Mouse (Mus musculus) liver, adult (tissue): Measurements from ENCODE around the gene Ppp2r1b.

Experiments
- GATA4 ChIP-seq: IDR thresholded peaks from 2 replicates; pipeline ENCODE4 v1.6.1; 2014; ENCODE audit warnings: mild to moderate bottlenecking, low read length; ENCODE audit not compliant: insufficient replicate concordance

Gene Ppp2r1b

DNA sequence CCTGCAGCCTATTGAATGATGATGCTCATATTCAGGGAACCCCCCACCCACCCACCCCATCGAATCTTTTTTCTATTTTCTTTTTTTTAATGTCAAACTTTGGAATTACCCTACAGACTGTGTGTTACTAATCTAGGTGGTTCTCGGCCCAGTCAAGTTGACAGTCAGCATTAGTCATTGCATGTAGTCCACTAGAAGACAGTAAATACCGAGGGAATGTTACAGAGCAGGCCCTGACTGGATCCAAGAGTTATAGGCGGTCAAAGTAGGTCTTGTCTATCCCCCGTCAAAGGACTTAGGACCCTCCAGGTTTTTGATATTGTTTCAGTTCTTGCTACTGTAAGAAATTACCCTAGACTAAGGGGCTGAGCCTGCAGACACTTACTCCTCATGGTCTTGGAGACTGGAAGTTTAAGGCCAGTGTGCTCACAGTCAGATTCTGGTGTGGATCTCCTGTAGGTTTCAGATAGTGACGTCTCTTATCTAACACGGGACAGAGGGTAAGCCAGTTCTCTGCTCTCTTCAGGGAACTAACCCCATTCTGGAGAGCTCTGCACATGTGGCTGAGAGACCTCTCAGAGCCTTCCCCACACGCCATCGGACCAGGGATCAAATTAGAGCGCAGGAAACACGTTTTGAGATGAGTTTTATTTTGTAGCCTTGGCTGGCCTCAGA, 21.2 kb upstream of the Ppp2r1b start:
- no peak for TF ChIP-seq GATA4

DNA sequence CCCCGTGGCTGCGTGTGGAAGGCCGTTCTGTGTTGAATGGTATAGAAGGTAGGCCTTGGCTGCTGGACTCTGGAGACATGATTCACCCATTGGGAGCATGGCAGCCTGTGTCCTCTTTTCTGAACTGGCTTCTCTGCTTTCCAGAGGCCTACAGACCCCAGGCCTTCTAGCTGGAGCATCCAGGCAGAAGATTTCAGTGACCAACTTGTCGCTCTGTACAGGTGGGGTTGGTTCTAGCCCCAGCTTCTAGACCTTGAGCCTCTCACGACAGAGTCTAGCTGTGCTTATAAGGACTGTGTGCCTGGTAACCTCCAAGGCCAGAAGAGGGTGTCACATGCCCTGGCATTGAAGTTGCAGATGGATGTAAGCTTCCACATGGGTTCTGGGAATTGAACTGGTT, 13.6 kb upstream of the Ppp2r1b start:
- TF ChIP-seq GATA4: no peak

DNA sequence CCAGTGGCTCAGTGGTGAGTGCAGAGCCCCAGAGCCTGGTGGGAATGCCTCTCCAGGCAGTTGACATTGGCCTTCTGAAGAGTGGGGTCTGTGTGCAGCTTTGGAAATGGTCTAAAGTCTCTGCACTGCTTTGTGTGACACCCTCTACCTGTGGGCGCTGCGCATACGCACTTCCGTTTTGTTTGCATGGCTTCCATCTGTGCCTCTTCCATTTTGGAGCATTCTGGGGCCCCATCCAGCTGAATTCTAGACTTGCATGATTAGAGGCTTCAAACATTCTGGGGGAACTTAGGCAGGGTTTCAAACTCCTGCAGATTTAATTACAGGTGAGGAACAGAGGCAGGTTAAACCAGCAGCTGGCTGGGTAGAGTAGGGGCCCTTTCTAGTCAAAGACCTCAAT, 12.9 kb upstream of the Ppp2r1b start:
- no peak for TF ChIP-seq GATA4

DNA sequence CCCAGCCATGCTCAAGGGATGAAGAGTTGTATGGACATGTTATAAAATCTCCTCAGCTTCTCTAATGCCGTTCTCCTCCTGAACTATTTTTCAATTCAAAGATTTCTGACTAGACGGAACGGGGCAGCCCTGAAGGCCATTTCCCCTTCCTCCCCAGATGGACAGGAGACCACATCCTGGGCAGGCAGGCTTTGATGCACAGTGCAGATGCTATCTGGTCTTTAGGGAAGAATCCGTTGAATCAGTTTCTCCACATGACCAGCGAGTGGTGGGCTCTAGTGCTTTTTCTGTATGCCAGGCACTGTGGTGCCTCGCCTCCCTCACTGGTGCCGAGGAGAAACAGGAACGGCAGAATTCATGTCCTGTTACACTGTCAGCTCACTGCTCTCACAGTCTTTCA, 11.3 kb upstream of the Ppp2r1b start:
- no peak for TF ChIP-seq GATA4

DNA sequence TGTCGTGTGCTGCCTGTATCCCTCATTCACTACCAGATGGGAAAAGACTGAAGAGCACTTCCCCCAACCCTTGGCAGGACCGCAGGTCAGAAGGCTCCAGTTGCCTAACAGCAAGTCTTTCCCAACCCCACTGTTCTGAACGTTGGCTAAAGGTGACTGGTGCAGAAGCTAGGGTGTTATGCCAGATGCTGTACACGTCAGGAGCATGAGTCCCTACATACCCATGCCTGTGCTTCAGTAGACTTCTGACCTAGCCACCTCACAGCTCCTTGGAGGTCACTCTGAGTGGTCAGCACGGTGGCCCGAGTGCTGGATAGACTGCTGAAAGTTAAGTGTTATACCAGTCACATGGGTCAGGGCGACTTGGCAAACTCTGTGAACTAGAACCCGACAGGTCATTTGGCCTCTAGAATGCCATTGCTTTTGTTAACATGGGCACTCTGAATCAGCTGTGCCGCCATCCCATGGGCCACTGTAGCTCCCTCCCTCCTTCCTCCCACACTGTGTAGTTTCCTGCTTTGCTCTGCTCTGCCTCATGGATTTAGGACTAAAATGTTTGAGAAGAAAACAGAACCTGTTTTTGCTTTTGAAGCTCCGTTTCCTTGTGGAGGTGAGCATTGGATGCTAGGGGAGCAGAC, 9.9 kb upstream of the Ppp2r1b start:
- TF ChIP-seq GATA4: no peak

DNA sequence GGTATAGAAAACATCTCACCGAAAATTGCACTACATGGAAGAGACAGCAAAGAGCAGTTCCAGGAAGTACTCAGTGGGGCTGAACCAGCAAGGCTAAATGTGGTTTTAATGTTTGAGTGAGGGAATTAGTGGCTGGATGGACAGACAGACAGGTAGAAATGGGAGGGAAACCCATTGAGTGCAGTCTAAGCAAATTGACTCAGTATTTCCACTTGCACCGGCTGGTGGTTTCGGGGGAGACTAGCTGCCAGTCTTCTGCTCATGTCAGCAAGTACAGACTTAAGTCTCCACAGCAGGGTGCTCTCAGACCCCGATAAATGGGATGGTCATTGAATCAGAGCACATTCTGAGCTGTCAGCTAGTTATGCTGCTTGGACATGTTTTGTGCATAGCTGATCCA, 9.0 kb upstream of the Ppp2r1b start:
- no peak for TF ChIP-seq GATA4

DNA sequence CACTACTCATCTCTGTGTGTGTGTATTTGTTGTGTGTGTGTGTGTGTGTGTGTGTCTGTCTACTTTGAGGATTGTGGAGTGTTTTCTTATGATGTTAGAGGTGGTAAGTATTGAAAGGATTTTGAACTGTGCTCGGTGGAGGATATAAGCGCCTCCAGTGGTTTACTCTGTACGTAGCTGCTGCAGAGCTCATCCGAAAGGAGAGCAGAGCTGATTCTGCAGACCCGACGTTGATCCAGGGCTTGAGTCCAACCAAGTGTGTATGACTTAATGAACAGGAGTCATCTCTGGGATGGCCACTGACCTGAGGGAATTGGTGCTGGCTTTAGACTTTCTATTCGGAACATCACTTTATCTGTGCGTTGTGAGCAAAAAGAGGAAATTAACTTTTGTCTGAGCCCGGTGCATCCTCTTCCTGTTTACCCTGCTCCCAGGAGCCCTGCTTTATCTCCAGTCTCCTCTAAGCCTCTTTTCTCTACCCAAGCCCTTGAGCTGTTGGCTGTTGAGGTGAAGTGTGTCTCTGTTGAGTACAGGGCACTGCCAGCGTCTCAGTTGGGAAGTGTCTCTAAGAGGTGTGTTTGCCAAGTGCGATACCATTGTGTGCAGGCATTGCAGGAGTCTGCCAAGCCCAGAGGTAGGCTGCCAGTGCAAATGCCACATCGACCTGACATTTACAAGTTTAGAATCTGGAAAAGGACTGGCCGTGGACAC, 3.9 kb upstream of the Ppp2r1b start:
- peak; percentile 35; the same call in 1 of the 2 replicates for TF ChIP-seq GATA4

DNA sequence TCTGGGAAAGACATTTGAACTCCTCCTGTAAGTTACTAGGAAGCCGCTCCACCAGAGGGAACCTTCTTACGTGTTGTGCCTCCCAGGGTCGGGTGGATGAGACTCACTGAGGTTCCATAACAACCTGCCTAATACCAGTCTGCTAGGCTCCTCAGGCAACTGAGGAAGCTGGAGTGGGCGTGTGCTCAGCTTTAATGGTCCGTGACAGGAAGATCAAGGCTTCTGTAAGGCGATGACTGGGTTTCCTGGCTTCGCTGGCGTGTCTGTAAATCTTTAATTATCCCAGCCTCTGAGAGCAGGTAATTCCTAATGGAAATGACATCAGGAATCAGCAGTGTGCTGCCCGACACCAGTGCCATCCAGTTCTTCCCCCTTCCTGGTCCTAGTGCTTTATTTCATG, 446 bp downstream of the Ppp2r1b start:
- TF ChIP-seq GATA4: no peak

DNA sequence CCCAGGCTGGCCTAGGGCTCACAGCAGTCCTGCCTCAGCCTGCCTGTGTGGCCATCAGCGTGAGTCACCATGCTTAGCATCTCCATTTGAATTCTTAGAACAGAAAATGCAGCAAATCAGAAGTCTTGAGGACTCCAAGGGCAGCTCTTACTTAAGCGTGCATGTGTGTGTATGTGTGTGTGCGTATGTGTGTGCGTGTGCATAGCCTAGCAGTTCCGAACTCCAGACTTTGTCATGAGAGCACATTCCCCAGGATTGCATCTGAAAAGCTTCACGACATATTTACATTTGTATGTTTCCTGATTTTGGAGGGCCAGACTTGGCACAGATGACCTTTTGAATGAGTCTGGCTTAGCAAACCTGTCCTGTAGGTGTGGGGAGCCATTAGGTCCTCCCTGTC, 2.0 kb downstream of the Ppp2r1b start:
- TF ChIP-seq GATA4: no peak

DNA sequence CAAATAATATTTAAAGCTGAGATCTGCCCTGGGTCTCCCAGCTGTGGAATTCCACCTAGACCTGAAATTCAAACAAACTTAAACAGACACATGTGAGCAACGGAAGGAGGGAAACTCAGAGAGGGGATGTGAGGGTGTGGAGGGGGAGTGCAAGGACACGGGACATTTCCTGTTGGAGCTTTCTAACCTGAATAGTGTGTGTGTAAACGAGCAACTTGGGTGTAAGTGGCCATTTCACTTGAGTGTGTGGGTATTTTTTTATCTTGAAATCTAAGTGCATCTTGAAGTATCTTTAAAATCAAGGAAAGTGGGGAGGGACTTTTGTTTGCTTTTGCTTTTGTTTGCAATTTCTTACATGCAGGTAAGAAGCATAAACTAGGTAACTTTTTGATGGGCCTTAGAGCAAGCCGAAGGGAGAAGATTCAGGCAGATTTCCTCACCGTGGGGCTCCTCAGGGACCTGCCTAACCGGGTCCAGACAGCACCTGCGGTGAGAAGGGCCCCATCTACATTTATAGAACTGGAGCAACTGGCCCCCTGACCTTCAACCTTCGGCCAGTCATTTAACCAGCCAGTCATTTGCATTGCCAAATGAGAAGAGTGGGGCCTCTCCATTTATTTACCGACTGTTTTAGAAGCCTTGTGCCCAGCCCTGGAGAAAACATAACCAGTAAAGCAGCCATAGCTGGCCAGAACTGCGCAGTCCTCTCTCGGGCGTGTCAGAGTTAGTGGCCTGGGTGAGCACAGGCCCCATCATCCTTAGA, 2.7 kb downstream of the Ppp2r1b start:
- TF ChIP-seq GATA4: no peak

DNA sequence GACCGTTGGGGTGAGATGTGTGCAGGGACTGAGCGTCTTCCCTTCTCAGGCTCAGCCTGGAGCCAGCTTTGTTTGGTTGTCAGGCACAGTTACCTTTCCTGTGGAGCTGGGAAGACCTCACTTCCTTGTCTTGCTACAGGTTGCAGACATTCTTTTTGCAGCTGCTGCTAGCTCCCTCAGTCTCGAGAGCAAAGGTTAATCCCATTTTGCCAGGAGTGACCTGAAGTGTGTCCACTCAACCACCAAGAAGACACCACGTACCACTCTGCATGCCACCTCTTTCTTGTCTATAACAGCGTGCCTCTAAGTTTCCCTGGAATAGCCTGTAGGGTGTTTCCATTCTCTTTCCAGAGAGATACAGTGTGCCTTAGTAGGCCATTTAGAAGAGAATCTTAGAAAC, 3.7 kb downstream of the Ppp2r1b start:
- TF ChIP-seq GATA4: no peak

DNA sequence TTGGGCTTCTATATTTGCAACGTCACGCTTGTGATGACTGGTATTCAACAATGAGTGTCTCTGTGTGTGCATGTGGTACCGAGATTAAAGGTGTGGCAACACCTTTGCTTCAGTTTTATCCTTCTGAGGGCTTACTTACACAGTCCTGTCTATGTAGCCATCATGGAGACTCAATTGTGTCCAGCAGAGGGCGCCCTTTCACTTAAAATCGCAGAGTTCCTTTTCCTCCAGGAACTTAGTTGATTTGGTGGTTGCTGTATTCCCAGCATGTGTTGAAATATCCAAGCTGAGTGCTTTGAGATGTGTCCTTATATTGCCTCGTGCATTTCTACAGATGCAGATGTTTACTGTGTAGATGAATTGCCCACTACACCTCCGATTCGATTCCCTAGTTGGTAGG, 4.1 kb downstream of the Ppp2r1b start:
- TF ChIP-seq GATA4: no peak

DNA sequence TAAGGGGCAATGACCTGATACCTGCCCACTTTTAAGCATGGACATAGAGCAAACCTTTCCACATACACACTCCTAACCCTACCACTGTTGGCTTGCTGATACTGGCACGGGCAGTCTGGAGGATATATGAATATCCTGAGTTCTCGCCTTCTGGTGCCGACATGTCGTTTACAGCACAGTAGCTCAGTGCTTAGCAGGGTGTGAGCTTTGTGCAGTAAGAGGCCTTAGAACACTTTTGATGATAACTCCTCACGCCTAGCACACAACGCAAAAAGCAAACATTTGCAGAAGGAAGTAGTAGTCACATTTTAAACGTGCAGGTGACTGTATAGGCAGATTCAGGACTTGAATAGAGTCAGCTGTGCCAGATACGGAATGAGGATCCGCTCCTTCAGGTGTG, 4.7 kb downstream of the Ppp2r1b start:
- no peak for TF ChIP-seq GATA4

DNA sequence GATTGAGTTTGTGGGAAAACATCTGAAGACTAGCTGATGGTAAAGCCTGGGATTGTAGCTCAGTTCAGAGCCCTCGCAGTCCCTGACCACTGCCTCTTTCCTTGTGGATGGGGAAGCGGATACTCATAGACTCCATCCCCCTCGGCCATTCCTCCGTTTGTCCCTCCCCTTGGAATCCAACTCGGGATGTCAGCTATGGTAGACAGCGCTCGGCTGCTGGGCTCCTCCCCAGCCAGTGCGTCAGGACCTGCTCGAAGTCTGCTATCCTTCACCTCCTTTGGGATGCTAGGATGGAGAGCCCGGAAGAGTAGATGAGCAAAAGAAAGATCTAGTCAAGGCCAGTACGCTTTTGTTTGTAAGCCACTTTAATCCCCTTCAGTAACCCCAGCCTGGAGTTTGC, 5.2 kb downstream of the Ppp2r1b start:
- no peak for TF ChIP-seq GATA4

DNA sequence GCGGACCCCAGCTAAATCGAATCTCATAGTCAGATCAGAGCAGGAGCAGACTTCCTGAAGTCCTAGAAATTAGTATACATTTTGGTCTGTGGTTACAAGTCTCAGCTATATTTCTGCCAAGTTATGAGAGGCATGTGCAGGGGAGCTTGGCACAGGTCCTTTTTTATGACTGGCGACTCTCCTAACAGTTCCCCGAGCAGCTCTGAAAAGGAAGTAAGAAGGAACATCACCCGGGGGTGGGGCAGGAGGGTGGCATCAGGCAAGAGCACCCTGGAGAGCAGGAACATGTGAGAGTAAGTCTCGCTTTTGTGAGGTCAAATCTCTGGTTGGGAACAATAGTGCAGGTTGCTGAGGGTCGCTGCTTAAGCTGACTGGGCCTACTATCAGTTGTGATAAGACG, 5.6 kb downstream of the Ppp2r1b start:
- no peak for TF ChIP-seq GATA4
